ENCODE assay signal across 15 mouse cellular contexts in genomic region chr4:55058901-55059300, GRCm38 (mm10).
DNase-seq lines count a peak whose midpoint lies in the region; ATAC-seq lines count a peak whose summit lies in the region.
"Had no signal": no experiment of that assay in that cellular context is flagged by ENCODE, and none has a peak within 500 bp of the region (broad histone marks: within the 10 kb centered on the region; RNA-seq: fewer than 3 reads in every experiment).

No protein-coding gene starts in this region.

- 70% methylated on average over 5 of the region's 5 CpGs for WGBS in forebrain, embryonic 15.5 days
- WGBS in forebrain, embryonic 14.5 days = 81% methylated on average over 5 of the region's 5 CpGs
- WGBS in stomach, embryonic 16.5 days = 74% methylated on average over 5 of the region's 5 CpGs

- H3K4me2 ChIP-seq in forebrain, embryonic 15.5 days (replicated peaks) = no peak overlapping the region
- no peak overlapping the region for H3K4me2 ChIP-seq in forebrain, embryonic 14.5 days (ENCODE audit: low read length)
- no peak overlapping the region for H3K4me2 ChIP-seq in stomach, embryonic 16.5 days (ENCODE audit: low read depth, low read length)
- H3K4me2 ChIP-seq: embryonic facial prominence, embryonic 12.5 days; heart, embryonic 13.5 days; hindbrain, embryonic 15.5 days had no signal

- intact Hi-C loops in left cerebral cortex, postnatal 25 days (cut with DNase I) = no loop called here

- no peaks in the 10 kb centered on the region for H3K9me3 ChIP-seq in forebrain, embryonic 15.5 days
- H3K9me3 ChIP-seq in forebrain, embryonic 14.5 days (replicated peaks; ENCODE audit: control insufficient read depth, low read length) = no peaks in the 10 kb centered on the region
- no peaks in the 10 kb centered on the region for H3K9me3 ChIP-seq in stomach, embryonic 16.5 days (replicated peaks; ENCODE audit: control insufficient read depth, low read length)
- H3K9me3 ChIP-seq: embryonic facial prominence, embryonic 12.5 days; heart, embryonic 13.5 days; hindbrain, embryonic 15.5 days had no signal

- peaks cover 60% of the 10 kb centered on the region for H3K36me3 ChIP-seq in forebrain, embryonic 15.5 days
- peaks cover 77% of the 10 kb centered on the region for H3K36me3 ChIP-seq in forebrain, embryonic 14.5 days (ENCODE audit: control insufficient read depth, insufficient read depth, low read length)
- no peaks in the 10 kb centered on the region for H3K36me3 ChIP-seq in stomach, embryonic 16.5 days (ENCODE audit: control insufficient read depth, insufficient read depth, low read length)

- no peak for ATAC-seq in forebrain, embryonic 15.5 days (replicated peaks)
- no peak for ATAC-seq in forebrain, embryonic 14.5 days
- no peak for ATAC-seq in stomach, embryonic 16.5 days (ENCODE audit: insufficient read depth, low FRiP score)

- H3K27ac ChIP-seq in forebrain, embryonic 15.5 days (replicated peaks) = 0 out of 2 replicates have a peak overlapping the region, but pooled peaks have one; percentile 6
- H3K27ac ChIP-seq in forebrain, embryonic 14.5 days (ENCODE audit: low read depth, low read length) = no peak overlapping the region
- 0 out of 2 replicates have a peak overlapping the region, but pooled peaks have one; percentile 16 for H3K27ac ChIP-seq in stomach, embryonic 16.5 days (ENCODE audit: low read length)
- H3K27ac ChIP-seq: embryonic facial prominence, embryonic 12.5 days; heart, embryonic 13.5 days had no signal

- peaks cover 10% of the 10 kb centered on the region; the same call in 1 of the 2 replicates for H3K4me1 ChIP-seq in forebrain, embryonic 15.5 days
- no peaks in the 10 kb centered on the region for H3K4me1 ChIP-seq in forebrain, embryonic 14.5 days (ENCODE audit: control insufficient read depth, insufficient read depth, low read length)
- H3K4me1 ChIP-seq in stomach, embryonic 16.5 days (ENCODE audit: control insufficient read depth, insufficient read depth, low read length) = no peaks in the 10 kb centered on the region
- H3K4me1 ChIP-seq: embryonic facial prominence, embryonic 12.5 days had no signal

- no peak for DNase-seq in forebrain, embryonic 14.5 days (ENCODE audit: low spot score)
- DNase-seq in left cerebral cortex, postnatal 25 days (ENCODE audit: low spot score in 2 of 2) = peak; percentile 16 to 55
- DNase-seq in left cerebral cortex, adult 8-10 months (ENCODE audit: low spot score in 2 of 2) = no peak
- peak; percentile 38 to 57 for DNase-seq in right cerebral cortex, postnatal 10 days (ENCODE audit: low spot score in 2 of 2)
- no peak for DNase-seq in right cerebral cortex, postnatal 14 days
- DNase-seq: adrenal gland, postnatal 10 days; cerebellum, adult 11-12 months; cerebellum, adult 9-10 months; cerebellum, postnatal 25 days; heart, postnatal 36 days had no signal

- H3K27me3 ChIP-seq in forebrain, embryonic 15.5 days = no peaks in the 10 kb centered on the region
- H3K27me3 ChIP-seq in forebrain, embryonic 14.5 days (replicated peaks; ENCODE audit: control insufficient read depth, insufficient read depth, low read length) = no peaks in the 10 kb centered on the region
- no peaks in the 10 kb centered on the region for H3K27me3 ChIP-seq in stomach, embryonic 16.5 days (ENCODE audit: control insufficient read depth, insufficient read depth, low read length)
- H3K27me3 ChIP-seq: embryonic facial prominence, embryonic 12.5 days; heart, embryonic 13.5 days; hindbrain, embryonic 15.5 days had no signal

- no peak overlapping the region for H3K9ac ChIP-seq in forebrain, embryonic 15.5 days (replicated peaks)
- no peak overlapping the region for H3K9ac ChIP-seq in forebrain, embryonic 14.5 days (ENCODE audit: low read length)
- no peak overlapping the region for H3K9ac ChIP-seq in stomach, embryonic 16.5 days (ENCODE audit: low read length)
- H3K9ac ChIP-seq: embryonic facial prominence, embryonic 12.5 days; heart, embryonic 13.5 days; hindbrain, embryonic 15.5 days had no signal

- no peak overlapping the region for H3K4me3 ChIP-seq in forebrain, embryonic 15.5 days
- no peak overlapping the region for H3K4me3 ChIP-seq in forebrain, embryonic 14.5 days (ENCODE audit: low read depth, low read length)
- H3K4me3 ChIP-seq in stomach, embryonic 16.5 days (replicated peaks; ENCODE audit: low read length) = no peak overlapping the region
- H3K4me3 ChIP-seq: embryonic facial prominence, embryonic 12.5 days; heart, embryonic 13.5 days; hindbrain, embryonic 15.5 days had no signal

Comparison
In these comparisons a context has a peak if more than half of its experiments do, and no peak if none do; other contexts are left out.
1. DNase-seq: peak in left cerebral cortex, postnatal 25 days (2 of 2) and right cerebral cortex, postnatal 10 days (2 of 2); none in forebrain, embryonic 14.5 days (single experiment), left cerebral cortex, adult 8-10 months (0 of 2) and right cerebral cortex, postnatal 14 days (single experiment).